Comparison of ENCODE assay signal across 20 mouse cellular contexts in genomic region chr12:8482169-8482568, GRCm38 (mm10). TPM values are rescaled to one million over a fixed set of nuclear protein-coding genes. Genes with fewer than 3 reads are reported as not detected.
DNase-seq lines count a peak whose midpoint lies in the region; ATAC-seq lines count a peak whose summit lies in the region.
"Had no signal": no experiment of that assay in that cellular context is flagged by ENCODE, and none has a peak within 500 bp of the region (broad histone marks: within the 10 kb centered on the region; RNA-seq: fewer than 3 reads in every experiment).

No protein-coding gene starts in this region.

- peaks cover 8% of the 10 kb centered on the region; the same call in 1 of the 2 replicates for H3K4me1 ChIP-seq in heart, embryonic 10.5 days
- H3K4me1 ChIP-seq in kidney, embryonic 15.5 days, result no peaks in the 10 kb centered on the region; the same call in 1 of the 2 replicates
- H3K4me1 ChIP-seq: forebrain, embryonic 13.5 days had no signal

- no peaks in the 10 kb centered on the region for H3K9me3 ChIP-seq in heart, embryonic 10.5 days
- no peaks in the 10 kb centered on the region for H3K9me3 ChIP-seq in kidney, embryonic 15.5 days (replicated peaks)
- H3K9me3 ChIP-seq: embryonic facial prominence, embryonic 10.5 days; forebrain, embryonic 13.5 days; hindbrain, embryonic 10.5 days had no signal

- H3K4me2 ChIP-seq in kidney, embryonic 15.5 days, result no peak overlapping the region
- H3K4me2 ChIP-seq: forebrain, embryonic 13.5 days; hindbrain, embryonic 14.5 days had no signal

- H3K9ac ChIP-seq in kidney, embryonic 15.5 days, result no peak overlapping the region
- H3K9ac ChIP-seq: forebrain, embryonic 13.5 days; forebrain, postnatal 0 days; hindbrain, embryonic 14.5 days had no signal

- H3K27me3 ChIP-seq in heart, embryonic 10.5 days (ENCODE audit: insufficient read depth, poor library complexity, severe bottlenecking), result no peaks in the 10 kb centered on the region
- H3K27me3 ChIP-seq in kidney, embryonic 15.5 days, result no peaks in the 10 kb centered on the region
- H3K27me3 ChIP-seq: CH12.LX; forebrain, embryonic 13.5 days had no signal

- H3K27ac ChIP-seq in heart, embryonic 10.5 days, result 0 out of 2 replicates have a peak overlapping the region, but pooled peaks have one; percentile 52
- no peak overlapping the region for H3K27ac ChIP-seq in kidney, embryonic 15.5 days
- H3K27ac ChIP-seq: embryonic facial prominence, embryonic 10.5 days; forebrain, embryonic 13.5 days; hindbrain, embryonic 10.5 days; hindbrain, embryonic 14.5 days had no signal

- peak; percentile 89 for ATAC-seq in megakaryocyte, adult 5-6 weeks (ENCODE audit: poor library complexity, severe bottlenecking)
- no peak for ATAC-seq in kidney, embryonic 15.5 days (replicated peaks; ENCODE audit: low FRiP score)
- ATAC-seq: forebrain, embryonic 13.5 days; forebrain, postnatal 0 days had no signal

- intact Hi-C loops in heart, postnatal 25 days (cut with DNase I), result no loop called here

- H3K36me3 ChIP-seq in heart, embryonic 10.5 days, result no peaks in the 10 kb centered on the region
- H3K36me3 ChIP-seq in kidney, embryonic 15.5 days, result no peaks in the 10 kb centered on the region
- H3K36me3 ChIP-seq: embryonic facial prominence, embryonic 10.5 days; hindbrain, embryonic 10.5 days had no signal

- no peak overlapping the region for H3K4me3 ChIP-seq in heart, embryonic 10.5 days
- no peak overlapping the region for H3K4me3 ChIP-seq in kidney, embryonic 15.5 days (replicated peaks)
- H3K4me3 ChIP-seq: embryonic facial prominence, embryonic 10.5 days; forebrain, embryonic 13.5 days; hindbrain, embryonic 10.5 days had no signal

- 71% methylated on average over 2 of the region's 2 CpGs for WGBS in heart, embryonic 10.5 days
- 78% methylated on average over 2 of the region's 2 CpGs for WGBS in kidney, embryonic 15.5 days

- no peak for DNase-seq in heart, embryonic 10.5 days (ENCODE audit: low spot score)
- no peak for DNase-seq in heart, postnatal 25 days (ENCODE audit: low spot score)
- DNase-seq in thymus, postnatal 4 days, result peak; percentile 31
- DNase-seq in thymus, postnatal 0 days (ENCODE audit: low spot score), result no peak
- DNase-seq in adrenal gland, postnatal 10 days, result no peak
- no peak for DNase-seq in embryo, embryonic 10.5 days (ENCODE audit: low spot score)
- DNase-seq: adrenal gland, adult 2 months; cerebellum, adult 11 months; cerebellum, adult 8-10 months; cerebellum, postnatal 25 days; forebrain, postnatal 0 days; gastrocnemius, postnatal 14 days; heart, postnatal 10 days had no signal

RNA-seq across cellular contexts. Expression of gene Rhob, which starts 17.6 kb away (rescaled TPM):
- polyA plus RNA-seq in heart, embryonic 10.5 days (2016; fragmentation: Nextera tagmentation; extraction: Ambion mirVana), result 33.7 and 42.1 TPM in 2 replicates
- total RNA-seq in heart, postnatal 25 days (2021), result 100 to 1,000 TPM; 149 to 156 TPM
- polyA plus RNA-seq in thymus, postnatal 0 days (2015; fragmentation: Nextera tagmentation; extraction: Ambion mirVana), result 16.6 and 18.4 TPM in 2 replicates
- 107 and 120 TPM in 2 replicates for total RNA-seq in megakaryocyte, adult 5-6 weeks (2015)
- total RNA-seq in megakaryocyte, adult 5-6 weeks (2017), result 55.4 and 60.5 TPM in 2 replicates
- total RNA-seq in adrenal gland, postnatal 10 days (2021), result 100 to 1,000 TPM; 177 to 223 TPM
- polyA plus RNA-seq in kidney, embryonic 15.5 days (2015; fragmentation: Nextera tagmentation; extraction: Ambion mirVana), result 35.4 and 38.7 TPM in 2 replicates
